Mouse (Mus musculus): ENCODE measurements around the gene Micu2. TPM values are rescaled to one million over a fixed set of nuclear protein-coding genes. Genes with fewer than 3 reads are reported as not detected.

Gene Micu2
- total RNA-seq (2014; rRNA removed) (42.1 and 43.5 TPM in 2 replicates), polyA plus RNA-seq (2015; fragmentation: Nextera tagmentation; extraction: Ambion mirVana) (69.1 and 70.9 TPM in 2 replicates)

DNA sequence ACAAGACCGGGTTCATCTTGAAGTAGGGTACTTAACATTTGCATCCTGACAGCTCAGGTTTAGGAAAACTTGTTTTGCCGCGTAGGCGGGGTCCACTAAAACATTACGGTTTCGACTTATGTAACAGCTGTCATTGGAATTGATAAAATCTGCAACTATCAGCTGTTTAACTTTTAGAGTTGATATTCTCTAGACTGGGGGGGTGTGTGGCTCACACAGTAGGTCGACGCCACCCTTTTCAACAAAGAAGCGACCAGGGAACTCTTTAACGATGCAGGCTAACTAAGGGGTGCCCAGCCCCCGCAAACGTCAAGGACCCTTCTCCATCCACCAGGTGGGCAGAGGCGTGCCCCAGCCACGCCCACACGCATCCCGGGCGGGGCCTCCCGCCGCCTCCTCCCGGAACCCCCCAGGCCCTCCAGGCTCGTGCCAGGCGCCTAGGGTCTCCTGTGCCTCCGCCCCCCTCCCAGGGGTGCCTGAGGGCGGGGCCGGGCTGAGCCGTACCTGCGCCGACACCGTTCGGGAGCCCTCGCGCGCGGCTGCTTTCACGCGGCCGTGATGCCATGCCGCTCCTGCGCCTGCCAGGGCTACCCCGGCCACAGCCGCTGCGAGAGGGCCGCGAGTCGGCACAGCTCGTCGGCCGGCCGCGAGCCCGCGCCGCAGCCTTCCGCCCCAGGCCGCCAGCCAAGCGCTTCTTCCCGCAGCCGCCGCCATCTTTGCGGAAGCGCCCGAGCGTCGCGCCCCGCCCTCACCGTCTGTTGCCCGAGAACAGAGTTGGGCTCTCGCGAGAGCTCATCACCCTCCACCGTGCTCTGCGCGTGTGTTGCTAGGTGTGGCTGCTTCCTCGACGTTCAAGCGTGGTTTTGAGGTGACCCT, at the start of gene Micu2:
Micu2 (minus strand) TSS at position 737 of the 876 bp plus-strand sequence.
- 3% methylated on average over 73 of the region's 76 CpGs for WGBS

DNA sequence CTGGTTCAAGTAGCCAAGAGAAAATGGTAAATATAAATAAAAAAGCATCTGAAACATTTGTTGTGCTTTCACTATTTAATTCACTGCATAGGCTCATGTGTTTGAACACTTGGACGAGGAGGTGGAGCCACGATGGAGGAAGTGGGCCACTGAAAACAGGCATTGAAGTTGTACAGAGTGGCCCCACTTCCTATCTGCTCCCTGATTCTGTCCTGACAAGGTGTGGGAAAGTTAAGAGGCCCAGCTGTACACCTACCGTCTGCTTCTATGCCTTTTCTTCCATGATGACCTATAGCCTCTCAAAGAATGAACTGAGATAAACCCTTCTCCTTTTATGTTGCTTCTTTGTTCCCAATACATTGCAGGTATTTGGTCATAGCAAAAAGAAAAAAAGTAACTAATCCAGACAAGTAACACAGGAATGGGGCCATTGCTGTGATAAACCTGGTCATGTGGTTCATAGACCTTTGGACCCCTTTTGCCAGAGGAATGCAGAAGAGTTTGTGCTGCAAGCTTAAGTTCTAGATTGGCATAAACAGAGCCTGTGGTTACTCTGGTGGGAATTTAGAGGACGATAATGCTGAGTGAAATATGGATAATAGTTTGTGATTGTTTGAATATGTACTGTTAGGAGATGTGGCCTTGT, 47.7 kb upstream of the Micu2 start:
- Histone ChIP-seq H3K27me3 (ENCODE audit: insufficient read depth, low read length) (no peaks in the 10 kb centered on the region), H3K9me3 (ENCODE audit: low read length) (no peaks in the 10 kb centered on the region), H3K36me3 (ENCODE audit: insufficient read depth, low read length) (no peaks in the 10 kb centered on the region), H3K4me3 (ENCODE audit: low read length) (no peak overlapping the region), H3K9ac (replicated peaks; ENCODE audit: low read length) (no peak overlapping the region), H3K4me1 (ENCODE audit: insufficient read depth, low read length) (no peaks in the 10 kb centered on the region), H3K4me2 (ENCODE audit: low read depth, low read length) (no peak overlapping the region), H3K27ac (no peak overlapping the region)
- ATAC-seq (no peak), DNase-seq (ENCODE audit: low spot score) (no peak)
- 91% methylated on average over 4 of the region's 4 CpGs for WGBS
- no peak for TF ChIP-seq CTCF (IDR thresholded peaks at IDR 0.05; ENCODE audit: low read depth)

More for the DNA sequence above, at the start of gene Micu2:
- H3K4me3 ChIP-seq (ENCODE audit: low read length): peak within 1 kb of the TSS; percentile 92
- no peak for TF ChIP-seq CTCF (IDR thresholded peaks at IDR 0.05; ENCODE audit: low read depth)
- peak; percentile 99 for ATAC-seq
- H3K27ac ChIP-seq: peak within 1 kb of the TSS; percentile 85
- H3K4me2 ChIP-seq (ENCODE audit: low read depth, low read length): peak within 1 kb of the TSS; percentile 89
- peak within 1 kb of the TSS; percentile 96 for H3K9ac ChIP-seq (replicated peaks; ENCODE audit: low read length)
- H3K9me3 ChIP-seq (ENCODE audit: low read length): no peaks in the 10 kb centered on the region
- no peaks in the 10 kb centered on the region for H3K27me3 ChIP-seq (ENCODE audit: insufficient read depth, low read length)
- no peaks in the 10 kb centered on the region for H3K36me3 ChIP-seq (ENCODE audit: insufficient read depth, low read length)
- DNase-seq (ENCODE audit: low spot score): peak; percentile 95
- no peaks in the 10 kb centered on the region for H3K4me1 ChIP-seq (ENCODE audit: insufficient read depth, low read length)

DNA sequence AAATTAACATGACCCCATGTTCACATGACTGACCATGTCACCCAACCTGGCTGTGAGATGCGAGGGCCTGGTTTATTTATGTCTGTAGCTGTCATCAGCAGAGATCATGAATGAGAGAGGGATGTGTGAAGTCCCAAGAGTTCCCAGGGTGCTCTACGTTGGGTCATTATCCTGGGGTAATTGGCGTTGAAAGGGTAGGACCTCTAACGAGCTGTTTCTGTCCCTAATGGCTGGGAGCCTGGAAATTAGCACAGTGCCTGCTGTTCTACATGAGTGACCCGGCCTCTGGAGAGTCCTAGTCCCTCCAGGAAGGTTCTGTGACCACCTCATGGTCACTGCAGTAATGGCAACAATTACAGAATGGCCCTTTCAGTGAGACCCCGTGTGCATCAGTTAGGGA, 37.1 kb upstream of the Micu2 start:
- no peaks in the 10 kb centered on the region for H3K27me3 ChIP-seq (ENCODE audit: insufficient read depth, low read length)
- H3K9ac ChIP-seq (replicated peaks; ENCODE audit: low read length): no peak overlapping the region
- H3K36me3 ChIP-seq (ENCODE audit: insufficient read depth, low read length): no peaks in the 10 kb centered on the region
- H3K4me1 ChIP-seq (ENCODE audit: insufficient read depth, low read length): no peaks in the 10 kb centered on the region
- no peak overlapping the region for H3K4me2 ChIP-seq (ENCODE audit: low read depth, low read length)
- ATAC-seq (no peak), DNase-seq (ENCODE audit: low spot score) (no peak)
- H3K4me3 ChIP-seq (ENCODE audit: low read length): no peak overlapping the region
- no peak overlapping the region for H3K27ac ChIP-seq
- 33% methylated on average over 6 of the region's 6 CpGs for WGBS
- H3K9me3 ChIP-seq (ENCODE audit: low read length): no peaks in the 10 kb centered on the region
- TF ChIP-seq CTCF (IDR thresholded peaks at IDR 0.05; ENCODE audit: low read depth): no peak

DNA sequence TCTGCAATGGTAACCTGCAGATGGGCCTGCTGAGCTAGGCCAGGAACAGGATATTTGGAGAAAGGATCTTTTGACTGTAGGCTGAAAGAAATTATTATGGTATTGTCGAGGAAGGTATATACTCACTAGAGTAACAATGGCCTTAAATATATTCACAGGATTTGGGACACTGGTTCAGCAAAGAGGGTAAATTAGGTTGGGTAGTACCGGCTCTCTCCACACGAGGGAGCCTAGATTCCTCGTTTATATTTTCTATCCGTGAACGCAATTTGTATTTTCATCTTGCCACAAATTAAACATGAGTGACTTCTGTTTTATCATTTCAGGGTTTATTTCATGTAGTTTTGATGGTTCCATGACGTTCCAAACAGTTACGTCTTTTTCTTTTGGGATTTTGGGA, 35.5 kb upstream of the Micu2 start:
- H3K27me3 ChIP-seq (ENCODE audit: insufficient read depth, low read length): no peaks in the 10 kb centered on the region
- peak overlapping the region; percentile 38 for H3K4me2 ChIP-seq (ENCODE audit: low read depth, low read length)
- no peaks in the 10 kb centered on the region for H3K36me3 ChIP-seq (ENCODE audit: insufficient read depth, low read length)
- no peak overlapping the region for H3K4me3 ChIP-seq (ENCODE audit: low read length)
- no peaks in the 10 kb centered on the region for H3K9me3 ChIP-seq (ENCODE audit: low read length)
- no peaks in the 10 kb centered on the region for H3K4me1 ChIP-seq (ENCODE audit: insufficient read depth, low read length)
- DNase-seq (ENCODE audit: low spot score) (peak; percentile 78), ATAC-seq (no peak)
- H3K27ac ChIP-seq: no peak overlapping the region
- H3K9ac ChIP-seq (replicated peaks; ENCODE audit: low read length): no peak overlapping the region
- peak; percentile 84 for TF ChIP-seq CTCF (IDR thresholded peaks at IDR 0.05; ENCODE audit: low read depth)
- WGBS: 10% methylated on average over 8 of the region's 8 CpGs

DNA sequence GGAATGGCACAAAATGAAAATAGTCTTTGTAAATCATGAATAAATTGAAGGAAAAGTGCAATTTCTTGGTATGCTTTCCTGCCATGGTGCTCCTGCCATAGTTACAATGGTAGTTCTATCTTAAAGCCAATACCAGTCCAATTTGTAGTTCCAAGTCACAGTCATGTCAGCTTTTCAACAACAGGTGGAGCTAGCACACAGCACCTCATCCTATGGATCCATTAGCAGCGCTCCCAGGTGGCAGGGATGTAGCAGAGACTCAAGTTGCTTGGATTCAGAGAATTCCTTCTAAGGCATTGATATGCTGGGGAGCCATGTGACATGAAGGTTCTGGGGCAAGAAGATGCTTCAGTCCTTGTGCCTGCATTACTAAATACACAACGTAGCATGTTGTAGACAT, 19.8 kb upstream of the Micu2 start:
- TF ChIP-seq CTCF (IDR thresholded peaks at IDR 0.05; ENCODE audit: low read depth): peak; percentile 65
- no peak overlapping the region for H3K9ac ChIP-seq (replicated peaks; ENCODE audit: low read length)
- ATAC-seq (no peak), DNase-seq (ENCODE audit: low spot score) (peak; percentile 33)
- no peaks in the 10 kb centered on the region for H3K36me3 ChIP-seq (ENCODE audit: insufficient read depth, low read length)
- no peak overlapping the region for H3K4me2 ChIP-seq (ENCODE audit: low read depth, low read length)
- no peaks in the 10 kb centered on the region for H3K27me3 ChIP-seq (ENCODE audit: insufficient read depth, low read length)
- WGBS: 41% methylated on average over 2 of the region's 2 CpGs
- H3K9me3 ChIP-seq (ENCODE audit: low read length): no peaks in the 10 kb centered on the region
- H3K27ac ChIP-seq: no peak overlapping the region
- no peak overlapping the region for H3K4me3 ChIP-seq (ENCODE audit: low read length)
- H3K4me1 ChIP-seq (ENCODE audit: insufficient read depth, low read length): no peaks in the 10 kb centered on the region

DNA sequence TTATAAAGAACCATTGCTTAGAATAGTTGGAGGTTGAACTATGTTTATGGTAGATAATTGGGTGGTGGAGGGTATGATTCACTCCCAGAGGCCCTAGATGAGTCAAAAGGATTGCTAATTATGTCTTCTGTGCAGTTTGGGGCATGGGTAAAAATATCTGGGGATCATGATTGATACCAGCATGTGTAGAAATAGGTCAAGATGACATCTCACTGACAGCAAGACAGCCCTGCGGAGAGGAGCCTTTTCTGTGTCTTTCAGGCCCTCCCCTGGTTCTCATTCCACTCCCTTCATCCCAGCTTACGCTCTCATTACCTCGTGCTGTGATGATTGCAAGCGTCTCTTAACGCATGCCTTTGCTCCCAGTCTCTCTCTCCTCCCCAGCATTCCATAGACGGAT, 4.8 kb upstream of the Micu2 start:
- ATAC-seq: no peak
- no peak for TF ChIP-seq CTCF (IDR thresholded peaks at IDR 0.05; ENCODE audit: low read depth)
- no peak overlapping the region for H3K4me3 ChIP-seq (ENCODE audit: low read length)

More for the DNA sequence above, 4.8 kb upstream of the Micu2 start:
- no peak for DNase-seq (ENCODE audit: low spot score)
- Histone ChIP-seq H3K9ac (replicated peaks; ENCODE audit: low read length) (no peak overlapping the region), H3K27me3 (ENCODE audit: insufficient read depth, low read length) (no peaks in the 10 kb centered on the region), H3K4me1 (ENCODE audit: insufficient read depth, low read length) (no peaks in the 10 kb centered on the region), H3K36me3 (ENCODE audit: insufficient read depth, low read length) (no peaks in the 10 kb centered on the region), H3K9me3 (ENCODE audit: low read length) (no peaks in the 10 kb centered on the region), H3K4me2 (ENCODE audit: low read depth, low read length) (no peak overlapping the region), H3K27ac (no peak overlapping the region)
- WGBS: 51% methylated on average over 6 of the region's 6 CpGs

Data from hindbrain, postnatal 0 days (tissue).